Mouse (Mus musculus) urinary bladder, adult 2 months (tissue): Measurements from ENCODE around the gene Tirap. TPM values are rescaled to one million over a fixed set of nuclear protein-coding genes. Genes with fewer than 3 reads are reported as not detected.
"Not testable (repeated sequence)": the region's sequence is repeated elsewhere in the genome, so short reads cannot be mapped to it uniquely, and the experiment has no call there.

ENCODE experiments used
- DNase-seq: peaks from one replicate; pipeline ENCODE4 v3.0.0; 2022; ENCODE audit warnings: low spot score
- polyA plus RNA-seq: library from polyadenylated mRNA; depleted of rRNA; stranded (reverse); fragments of >200 nt; gene quantifications from 2 replicates; pipeline ENCODE4 v1.2.3, GENCODE M21; 2012; rRNA removed

The Tirap gene
- polyA plus RNA-seq, 1 experiment: 15.6 TPM

- DNase-seq: no peak
Measured at GRCm38 (mm10) chr9:35152923-35153322, 47.2 kb downstream of the Tirap start.

GRCm38 (mm10) chr9:35148822-35149221, 51.3 kb downstream of the Tirap start:
- not testable (repeated sequence) for DNase-seq

- DNase-seq: not testable (repeated sequence)
Measured at GRCm38 (mm10) chr9:35147261-35147660, 52.8 kb downstream of the Tirap start.

GRCm38 (mm10) chr9:35145829-35146228, 54.3 kb downstream of the Tirap start:
- no peak for DNase-seq

GRCm38 (mm10) chr9:35145118-35145517, 55.0 kb downstream of the Tirap start:
- DNase-seq: no peak

- no peak for DNase-seq
Measured at GRCm38 (mm10) chr9:35142221-35142620, 57.9 kb downstream of the Tirap start.

- DNase-seq: no peak
Measured at GRCm38 (mm10) chr9:35139231-35139744, 60.8 kb downstream of the Tirap start.

- DNase-seq: no peak
Measured at GRCm38 (mm10) chr9:35138029-35138428, 62.1 kb downstream of the Tirap start.

GRCm38 (mm10) chr9:35135575-35135974, 64.5 kb downstream of the Tirap start:
- DNase-seq: no peak

Other genes with a start within 250 kb of the Tirap start
- 5.1 and 11.2 TPM in 2 replicates for gene St3gal4, start 81.0 kb downstream of the Tirap start, polyA plus RNA-seq
- 26.3 and 33.1 TPM in 2 replicates for gene Dcps, start 24.2 kb downstream of the Tirap start, polyA plus RNA-seq
- gene Srpr, start 116 bp downstream of the Tirap start, polyA plus RNA-seq: 75.8 and 86.4 TPM in 2 replicates
- gene Foxred1, start 10.8 kb upstream of the Tirap start, polyA plus RNA-seq: 38.4 and 46.4 TPM in 2 replicates
- gene Fam118b, start 67.5 kb upstream of the Tirap start, polyA plus RNA-seq: 12.5 and 16.1 TPM in 2 replicates
- 13.7 and 14.8 TPM in 2 replicates for gene Rpusd4, start 67.6 kb upstream of the Tirap start, polyA plus RNA-seq
- 14.9 and 18.8 TPM in 2 replicates for gene Cdon, start 220.8 kb upstream of the Tirap start, polyA plus RNA-seq